Comparison of ENCODE assay signal across 34 mouse cellular contexts in the genomic region with DNA sequence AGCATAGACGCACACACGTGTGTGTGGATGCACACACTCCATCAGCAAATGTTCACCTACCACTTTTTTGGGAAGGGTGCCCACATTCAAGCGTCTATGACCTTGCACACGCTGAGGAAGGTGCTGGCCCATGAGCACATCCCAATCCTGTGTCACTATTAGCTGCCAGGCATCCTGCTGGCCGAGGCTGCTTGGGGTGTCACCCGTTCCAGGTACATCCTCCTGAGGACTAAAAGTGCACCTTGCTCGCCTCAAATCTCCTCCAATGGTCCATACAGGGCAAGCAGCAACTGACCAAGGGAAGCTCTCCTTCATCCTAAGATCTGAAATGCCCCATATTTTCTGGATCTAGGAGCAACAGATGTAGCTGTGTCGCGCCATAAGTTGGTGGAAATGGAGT.
"Had no signal": no experiment of that assay in that cellular context is flagged by ENCODE, and none has a peak within 500 bp of the region (broad histone marks: within the 10 kb centered on the region; RNA-seq: fewer than 3 reads in every experiment).

No protein-coding gene starts in this region.

- DNase-seq: heart, postnatal 10 days; heart, postnatal 14 days; heart, postnatal 36 days; heart, postnatal 4 days; kidney, adult 11 months; kidney, adult 18-20 months; kidney, adult 2 months; kidney, adult 8-10 months; kidney, adult 9 months; kidney, postnatal 10 days; kidney, postnatal 14 days; kidney, postnatal 25 days; kidney, postnatal 36 days; kidney, postnatal 4 days; layer of hippocampus, adult 9-11 months; layer of hippocampus, postnatal 36 days had no signal

- H3K4me1 ChIP-seq: heart, embryonic 12.5 days; heart, embryonic 13.5 days; heart, embryonic 15.5 days; hindbrain, embryonic 10.5 days; hindbrain, embryonic 13.5 days; hindbrain, embryonic 15.5 days; intestine, embryonic 15.5 days; kidney, embryonic 15.5 days had no signal

- H3K27me3 ChIP-seq: heart, embryonic 12.5 days; heart, embryonic 13.5 days; heart, embryonic 15.5 days; hindbrain, embryonic 12.5 days; hindbrain, embryonic 13.5 days; hindbrain, embryonic 15.5 days; intestine, embryonic 15.5 days; kidney, embryonic 15.5 days had no signal

- H3K9ac ChIP-seq: heart, embryonic 12.5 days; heart, embryonic 13.5 days; heart, embryonic 15.5 days; hindbrain, embryonic 12.5 days; hindbrain, embryonic 13.5 days; hindbrain, embryonic 14.5 days; hindbrain, embryonic 15.5 days; intestine, embryonic 15.5 days; kidney, embryonic 15.5 days had no signal

- H3K4me2 ChIP-seq: heart, embryonic 12.5 days; heart, embryonic 13.5 days; heart, embryonic 15.5 days; hindbrain, embryonic 12.5 days; hindbrain, embryonic 13.5 days; hindbrain, embryonic 14.5 days; hindbrain, embryonic 15.5 days; intestine, embryonic 15.5 days; kidney, embryonic 15.5 days had no signal

- ATAC-seq: hindbrain, embryonic 16.5 days; inflammation-experienced regulatory T-cells, adult 6 months; intestine, embryonic 15.5 days; intestine, embryonic 16.5 days; intestine, postnatal 0 days had no signal

- H3K36me3 ChIP-seq: heart, embryonic 12.5 days; heart, embryonic 13.5 days; heart, embryonic 15.5 days; hindbrain, embryonic 10.5 days; hindbrain, embryonic 12.5 days; hindbrain, embryonic 13.5 days; hindbrain, embryonic 15.5 days; intestine, embryonic 15.5 days; kidney, embryonic 15.5 days had no signal

- H3K27ac ChIP-seq: heart, embryonic 13.5 days; heart, embryonic 15.5 days; hindbrain, embryonic 10.5 days; hindbrain, embryonic 12.5 days; hindbrain, embryonic 13.5 days; hindbrain, embryonic 14.5 days; hindbrain, embryonic 15.5 days; hindbrain, postnatal 0 days; intestine, embryonic 15.5 days; kidney, embryonic 15.5 days; kidney, postnatal 0 days; layer of hippocampus, adult 2 months; left cerebral cortex, adult 2 months had no signal

- H3K4me3 ChIP-seq: heart, embryonic 12.5 days; heart, embryonic 13.5 days; heart, embryonic 15.5 days; hindbrain, embryonic 10.5 days; hindbrain, embryonic 12.5 days; hindbrain, embryonic 13.5 days; hindbrain, embryonic 15.5 days; intestine, embryonic 15.5 days; kidney, embryonic 15.5 days; layer of hippocampus, adult 2 months; left cerebral cortex, adult 2 months had no signal

- H3K9me3 ChIP-seq: heart, embryonic 12.5 days; heart, embryonic 13.5 days; heart, embryonic 15.5 days; hindbrain, embryonic 10.5 days; hindbrain, embryonic 12.5 days; hindbrain, embryonic 13.5 days; hindbrain, embryonic 15.5 days; intestine, embryonic 15.5 days; kidney, embryonic 15.5 days had no signal
